Mouse (Mus musculus): ENCODE results near the gene Tph2.

Tph2 gene

GRCm38 (mm10) chr10:115127907-115128306, 56.9 kb downstream of the Tph2 start:
- DNase-seq: no peak

DNA sequence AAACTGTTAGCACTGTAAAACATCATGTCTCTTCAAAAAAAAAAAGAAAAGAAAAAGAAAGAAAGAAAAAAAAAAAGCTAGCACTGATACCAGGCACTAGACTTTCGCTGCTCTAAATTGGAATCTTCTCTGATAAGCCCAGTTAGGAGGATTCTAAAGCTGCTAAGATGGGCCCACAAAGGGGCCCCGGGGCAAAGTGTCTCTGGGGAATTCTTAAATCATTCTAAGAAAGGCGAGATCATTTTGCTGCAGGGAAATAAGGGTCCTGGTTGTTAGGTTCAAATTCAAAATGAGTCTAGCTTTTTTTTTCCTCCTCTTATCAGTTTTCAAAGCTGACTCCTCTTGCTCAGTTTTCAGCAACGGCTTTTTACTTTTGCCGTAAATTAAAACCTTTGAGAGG, 59.3 kb downstream of the Tph2 start:
- no peak for DNase-seq

- DNase-seq: no peak
These were observed 59.8 kb downstream of the Tph2 start for GRCm38 (mm10) chr10:115125027-115125426.

- DNase-seq: no peak
These were observed 76.9 kb downstream of the Tph2 start for GRCm38 (mm10) chr10:115107666-115108540.

DNA sequence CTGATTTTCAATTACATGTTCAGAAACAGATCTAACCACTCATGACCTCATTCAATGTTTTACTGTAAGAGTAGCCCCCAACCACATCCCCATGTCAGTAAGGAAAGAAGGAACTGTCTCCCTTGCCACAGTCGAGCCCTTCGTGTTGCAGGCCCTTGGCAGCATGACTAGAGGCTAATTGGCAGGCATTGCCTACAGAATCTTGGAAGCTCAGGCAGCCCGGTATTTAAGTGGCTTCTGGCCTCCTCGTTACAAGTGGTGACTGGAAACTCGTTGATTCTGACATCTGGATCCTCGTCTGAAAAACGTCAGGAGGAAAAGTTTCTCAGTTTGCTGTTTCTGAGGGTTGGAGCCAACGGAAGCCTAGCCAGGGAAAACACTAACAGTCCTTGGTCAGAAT, 80.6 kb downstream of the Tph2 start:
- DNase-seq: no peak

GRCm38 (mm10) chr10:115099890-115100580, 84.8 kb downstream of the Tph2 start:
- DNase-seq: no peak

DNA sequence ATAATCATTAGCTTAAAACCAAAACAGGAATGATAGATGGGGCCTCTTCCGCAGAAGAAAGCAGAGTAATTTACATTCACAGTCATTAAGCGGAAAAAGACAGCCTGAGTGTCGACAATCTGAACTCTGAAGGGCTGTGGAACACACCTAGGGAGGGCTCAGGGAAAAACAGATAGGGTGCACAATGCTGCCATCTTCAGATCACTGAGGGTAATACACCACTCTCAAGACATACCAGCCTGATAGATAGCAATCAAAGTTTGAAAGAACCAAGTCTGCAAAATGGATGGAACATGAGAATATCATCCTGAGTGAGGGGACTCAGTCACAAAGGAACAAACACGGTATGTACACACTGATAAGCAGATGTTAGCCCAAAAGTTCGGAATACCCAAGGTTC, 87.7 kb downstream of the Tph2 start:
- DNase-seq: peak; percentile 36

- no peak for DNase-seq
These were observed 88.6 kb downstream of the Tph2 start for GRCm38 (mm10) chr10:115096191-115096590.

- DNase-seq: no peak
These were observed 106.6 kb downstream of the Tph2 start for GRCm38 (mm10) chr10:115078232-115078631.

DNA sequence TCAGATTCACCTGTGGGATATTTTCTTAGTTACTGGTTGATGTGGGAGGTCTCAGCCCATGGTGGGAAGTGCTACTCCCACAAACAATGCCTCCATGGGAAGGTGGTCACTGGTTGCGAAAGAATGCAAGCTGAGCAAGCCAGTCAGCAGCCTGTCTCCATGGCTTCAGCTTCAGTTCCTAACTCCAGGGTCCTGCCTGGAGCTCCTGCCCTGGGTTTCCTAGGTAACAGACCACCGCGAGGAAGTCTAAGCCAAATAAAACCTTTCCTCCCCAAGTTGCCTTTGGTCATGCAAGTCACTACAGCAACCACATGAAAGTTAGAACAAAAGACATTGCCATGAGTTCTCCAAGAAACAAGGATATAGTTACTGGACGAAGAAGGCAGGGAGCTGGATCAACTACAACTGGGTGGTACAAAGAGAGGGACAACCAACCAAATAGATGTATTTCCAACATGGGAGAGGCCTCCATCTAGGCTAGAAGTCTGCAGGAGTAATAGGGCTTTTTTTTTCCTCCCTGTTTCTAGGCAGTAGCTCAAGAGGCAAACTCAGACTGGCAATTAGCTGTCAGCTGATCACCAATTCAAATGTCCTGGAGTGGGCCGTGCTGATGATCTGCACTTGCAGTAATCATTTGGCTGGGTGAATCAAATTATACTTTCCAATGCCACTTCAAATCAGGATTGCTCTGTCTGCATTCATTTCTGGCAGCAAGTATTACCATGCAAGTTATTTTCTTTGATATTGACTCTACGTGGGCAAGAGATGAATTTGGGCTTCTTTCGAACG, 115.5 kb downstream of the Tph2 start:
- DNase-seq: no peak

DNA sequence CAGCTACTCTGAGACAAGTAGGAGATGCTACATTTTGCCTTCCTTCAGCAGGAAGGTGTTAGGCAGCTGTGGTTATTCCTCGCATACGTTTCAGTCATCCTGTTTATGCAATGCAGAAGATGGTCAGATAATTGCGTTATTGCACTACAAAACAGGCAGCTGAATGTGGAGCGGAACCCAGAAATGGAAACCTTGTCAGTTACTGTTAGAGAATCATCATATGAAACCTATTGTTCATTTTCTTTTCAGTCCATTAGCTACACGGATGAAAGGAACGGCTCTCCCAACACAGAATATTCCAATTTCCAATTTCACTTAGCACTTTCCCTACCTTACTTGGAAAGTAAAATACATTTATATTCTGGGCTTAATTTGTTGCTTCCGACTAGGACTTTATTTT, 120.9 kb downstream of the Tph2 start:
- no peak for DNase-seq

- no peak for DNase-seq
These were observed 123.3 kb downstream of the Tph2 start for GRCm38 (mm10) chr10:115061498-115061897.

GRCm38 (mm10) chr10:115060759-115061158, 124.1 kb downstream of the Tph2 start:
- no peak for DNase-seq

DNA sequence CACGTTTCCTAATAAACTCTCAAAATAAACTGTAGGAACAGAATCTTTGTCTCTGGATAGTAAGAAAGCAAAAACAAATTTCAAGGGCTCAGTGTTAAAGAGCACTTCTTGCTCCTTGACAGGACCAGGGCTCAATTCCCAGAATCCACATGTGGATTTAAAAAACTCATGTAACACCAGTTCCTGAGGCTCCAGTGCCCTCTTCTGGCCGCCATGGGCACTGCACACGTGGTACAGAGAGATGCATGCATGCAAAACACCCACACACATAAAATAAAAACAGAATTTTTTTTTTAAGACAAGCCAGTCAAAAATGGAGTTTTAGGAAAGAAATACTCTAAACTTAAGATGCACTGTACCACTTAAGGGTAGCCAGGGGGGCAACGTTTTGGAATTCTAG, 133.2 kb downstream of the Tph2 start:
- no peak for DNase-seq

GRCm38 (mm10) chr10:115050674-115051073, 134.1 kb downstream of the Tph2 start:
- DNase-seq: no peak

DNA sequence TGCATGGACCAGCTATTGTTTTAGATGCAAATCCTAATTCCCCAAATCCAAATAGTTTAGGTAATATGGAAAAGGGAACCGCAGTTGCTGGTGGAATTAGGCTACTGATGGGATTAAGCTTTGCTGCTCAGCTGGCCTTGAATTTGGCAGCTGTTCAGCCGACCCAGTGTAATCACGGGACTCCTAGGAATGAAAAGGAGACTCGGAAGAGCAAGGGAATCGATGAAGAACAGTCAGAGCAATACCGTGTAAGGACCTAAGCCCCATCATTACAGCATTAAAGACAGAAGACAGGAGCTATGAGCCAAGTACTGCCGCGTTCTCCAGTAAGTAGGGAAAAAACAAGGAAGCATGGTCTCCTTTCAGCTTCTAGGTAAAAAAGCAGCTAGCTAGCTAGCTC, 134.6 kb downstream of the Tph2 start:
- DNase-seq: no peak

GRCm38 (mm10) chr10:115048565-115048964, 136.3 kb downstream of the Tph2 start:
- no peak for DNase-seq

- no peak for DNase-seq
These were observed 149.1 kb downstream of the Tph2 start for GRCm38 (mm10) chr10:115035748-115036147.

Data from layer of hippocampus, adult 9-11 months (tissue).